Mouse (Mus musculus): ENCODE results near the gene Golga2.

The Golga2 gene

DNA sequence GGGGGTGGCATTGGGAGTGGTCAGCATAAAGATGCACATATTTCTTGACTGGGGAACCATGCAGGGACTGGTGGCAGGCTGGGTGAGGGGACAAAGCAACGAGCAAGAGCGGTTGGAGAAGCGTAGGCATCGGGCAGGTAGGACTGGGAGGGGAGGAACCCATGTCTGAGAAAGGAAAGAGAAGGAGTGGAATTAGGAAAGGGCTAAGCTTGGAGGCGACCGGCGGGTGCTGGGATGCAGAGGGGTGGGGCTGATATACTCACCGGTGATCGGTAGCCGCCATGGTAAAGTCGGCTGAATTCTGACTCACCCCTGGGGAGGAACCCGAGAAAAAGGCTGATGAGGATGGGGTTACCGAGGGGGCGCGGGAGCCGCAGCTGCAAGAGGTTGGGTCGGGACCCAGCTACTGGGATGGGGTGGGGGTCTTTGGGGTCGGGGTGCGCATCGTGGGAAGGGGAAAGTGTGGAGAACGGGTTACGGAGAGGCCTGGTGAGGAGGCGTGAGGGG lies at the start of gene Golga2:
TSS of gene Golga2 (plus strand) at position 51 of the 507 bp plus-strand sequence.
- in situ Hi-C loops (cut with MboI; ENCODE audit: low sequenced_read_pairs): no loop called here

DNA sequence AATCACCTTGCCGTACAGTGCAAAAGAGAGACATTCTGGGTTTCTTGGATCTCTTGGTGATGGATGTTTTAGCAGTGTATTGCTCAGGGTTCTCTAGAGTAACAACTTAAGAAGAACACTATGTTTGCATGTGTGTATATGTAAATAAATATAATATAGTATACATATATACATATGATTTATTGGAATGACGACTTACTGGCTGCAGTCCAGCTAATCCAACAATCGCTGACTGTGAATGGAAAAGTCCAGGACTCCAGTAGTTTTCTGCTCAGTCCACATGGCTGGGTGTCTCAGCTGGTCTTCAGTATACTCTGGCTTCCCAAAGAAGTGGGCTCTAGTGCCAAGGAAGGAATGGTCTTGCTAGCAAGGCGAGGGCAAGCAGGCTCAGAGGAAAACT lies 49.6 kb upstream of the Golga2 start:
- in situ Hi-C loops (cut with MboI; ENCODE audit: low sequenced_read_pairs): no loop called here

DNA sequence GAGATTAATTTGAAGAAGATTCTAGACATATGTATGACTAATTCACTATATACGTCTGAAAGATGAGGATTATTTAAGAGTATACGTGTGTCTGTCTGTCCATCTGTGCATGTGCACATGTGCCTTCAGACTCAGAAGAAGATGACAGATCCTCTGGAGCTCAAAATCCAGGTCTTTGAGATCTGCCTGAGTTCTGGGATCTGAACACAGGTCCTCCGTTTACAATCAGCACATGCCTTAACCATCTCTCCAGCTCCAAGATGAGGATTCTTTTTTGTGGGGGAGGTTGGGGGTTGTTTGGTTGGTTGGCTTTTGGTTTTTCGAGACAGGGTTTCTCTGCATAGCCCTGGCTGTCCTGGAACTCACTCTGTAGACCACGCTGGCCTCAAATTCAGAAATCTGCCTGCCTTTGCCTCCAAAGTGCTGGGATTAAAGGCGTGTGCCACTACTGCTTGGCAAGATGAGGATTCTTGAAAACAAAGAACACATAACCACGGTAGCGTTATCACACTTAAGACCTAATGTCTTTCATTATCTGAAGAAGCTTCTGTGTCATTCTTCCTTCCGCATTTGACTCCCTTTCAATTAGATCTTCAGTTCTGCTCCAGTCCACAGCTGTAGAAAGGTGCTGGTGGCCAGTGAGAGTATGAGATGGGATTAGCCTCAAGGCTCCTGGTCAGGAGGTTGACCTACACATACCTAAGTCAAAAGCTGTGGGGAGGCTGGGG lies 48.3 kb upstream of the Golga2 start:
- in situ Hi-C loops (cut with MboI; ENCODE audit: low sequenced_read_pairs): no loop called here

DNA sequence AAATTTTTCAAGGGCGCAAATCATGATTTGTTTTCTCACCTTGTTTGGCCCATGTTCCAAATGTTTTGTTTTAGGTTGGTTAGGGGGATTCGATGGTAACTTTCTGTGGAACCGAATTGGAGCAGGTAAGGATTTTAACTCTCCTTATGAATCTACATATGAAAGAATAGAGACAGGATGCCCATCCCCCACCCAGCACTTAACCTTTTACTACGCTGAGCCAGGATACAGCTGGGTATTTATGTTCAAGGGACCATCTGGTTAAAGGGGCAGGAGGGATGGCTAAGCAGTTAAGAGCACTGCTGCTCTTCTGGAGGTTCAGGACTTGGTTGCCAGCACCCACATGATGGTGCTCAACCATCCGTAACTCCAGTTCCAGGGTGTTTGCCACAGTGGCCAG lies 46.6 kb upstream of the Golga2 start:
- in situ Hi-C loops (cut with MboI; ENCODE audit: low sequenced_read_pairs): no loop called here

DNA sequence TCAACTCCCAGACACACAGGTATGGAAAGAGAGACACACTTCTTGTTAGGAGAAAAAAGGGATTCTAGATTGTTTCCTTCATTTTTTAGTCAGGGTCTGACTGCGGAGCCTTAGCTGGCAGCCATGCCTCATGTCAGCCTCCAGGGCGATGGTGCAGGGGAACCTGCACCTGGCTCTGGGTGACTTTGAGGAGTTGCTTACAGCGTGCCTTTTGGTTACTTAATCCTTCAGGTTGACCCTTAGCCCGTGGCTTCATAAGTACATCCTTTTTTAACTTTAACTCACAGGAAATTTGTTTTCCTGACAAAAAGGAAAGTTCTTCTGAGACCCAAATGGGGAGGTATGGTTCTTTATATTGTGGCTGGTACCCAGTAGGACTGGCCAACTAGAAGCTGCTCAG lies 44.2 kb upstream of the Golga2 start:
- in situ Hi-C loops (cut with MboI; ENCODE audit: low sequenced_read_pairs): no loop called here

DNA sequence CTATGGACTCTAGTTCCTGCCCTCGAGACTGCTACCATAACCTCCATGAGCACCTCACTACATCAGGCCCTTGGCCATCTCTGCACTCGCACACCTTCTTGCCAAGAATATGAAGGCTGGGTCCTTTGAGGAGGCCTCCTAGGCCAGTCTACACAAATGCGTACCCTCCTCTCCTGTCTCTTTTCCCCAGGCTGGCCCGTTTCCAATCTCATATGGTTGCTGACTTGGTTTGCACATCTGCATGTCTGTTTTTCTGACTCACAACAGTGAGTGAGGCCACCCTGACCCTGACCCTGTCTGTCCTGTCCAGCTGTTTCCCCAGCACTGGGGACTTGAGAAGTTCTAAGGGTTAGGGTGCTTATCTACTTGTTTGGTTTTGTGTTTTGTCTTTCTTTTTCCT lies 40.4 kb upstream of the Golga2 start:
- in situ Hi-C loops (cut with MboI; ENCODE audit: low sequenced_read_pairs): no loop called here

DNA sequence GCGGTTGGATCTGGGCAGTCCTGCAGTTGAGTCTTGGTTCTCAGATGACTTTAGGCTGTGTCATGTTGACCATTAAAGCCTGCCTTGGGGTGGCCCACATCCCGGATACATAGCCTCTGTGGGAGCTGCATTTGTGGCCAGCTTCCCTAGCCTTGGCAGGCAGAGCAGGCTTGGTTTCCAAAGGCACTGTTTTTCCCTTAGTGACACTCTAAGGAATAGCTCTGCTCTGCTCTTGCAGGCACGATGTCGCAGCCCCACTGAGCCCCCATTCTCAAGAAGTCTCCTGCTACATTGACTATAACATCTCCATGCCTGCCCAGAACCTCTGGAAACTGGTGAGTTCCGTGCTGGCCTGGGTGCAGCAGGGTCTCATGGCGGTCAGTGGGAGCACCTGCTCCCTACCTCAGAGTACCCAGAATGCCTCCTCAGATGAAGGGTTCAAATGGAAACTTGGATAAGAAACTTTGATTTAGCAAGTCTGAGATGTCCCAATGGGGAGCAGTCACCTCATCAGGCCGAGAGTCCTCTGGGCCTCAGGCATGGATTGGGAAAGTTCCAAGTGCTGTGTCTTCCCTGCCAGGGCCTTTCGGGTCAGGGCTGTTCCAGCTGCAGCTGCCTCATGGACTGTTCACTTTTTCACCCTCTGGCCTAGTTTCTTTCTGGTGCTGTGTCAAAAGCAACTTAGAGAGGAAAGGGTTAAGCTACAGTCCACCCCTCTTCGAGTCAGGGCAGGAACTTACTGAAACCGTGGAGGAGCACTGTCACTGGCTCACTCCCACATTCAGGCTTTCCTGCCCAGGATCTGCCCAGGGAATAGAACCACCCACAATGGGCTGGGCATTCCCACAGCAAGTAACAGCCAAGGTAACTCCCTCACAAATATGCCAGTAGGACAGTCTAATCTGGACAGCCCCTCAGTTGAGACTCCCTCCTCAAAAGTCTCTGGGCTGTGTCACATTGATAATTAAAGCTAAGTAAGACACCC lies 38.5 kb upstream of the Golga2 start:
- in situ Hi-C loops (cut with MboI; ENCODE audit: low sequenced_read_pairs): no loop called here

DNA sequence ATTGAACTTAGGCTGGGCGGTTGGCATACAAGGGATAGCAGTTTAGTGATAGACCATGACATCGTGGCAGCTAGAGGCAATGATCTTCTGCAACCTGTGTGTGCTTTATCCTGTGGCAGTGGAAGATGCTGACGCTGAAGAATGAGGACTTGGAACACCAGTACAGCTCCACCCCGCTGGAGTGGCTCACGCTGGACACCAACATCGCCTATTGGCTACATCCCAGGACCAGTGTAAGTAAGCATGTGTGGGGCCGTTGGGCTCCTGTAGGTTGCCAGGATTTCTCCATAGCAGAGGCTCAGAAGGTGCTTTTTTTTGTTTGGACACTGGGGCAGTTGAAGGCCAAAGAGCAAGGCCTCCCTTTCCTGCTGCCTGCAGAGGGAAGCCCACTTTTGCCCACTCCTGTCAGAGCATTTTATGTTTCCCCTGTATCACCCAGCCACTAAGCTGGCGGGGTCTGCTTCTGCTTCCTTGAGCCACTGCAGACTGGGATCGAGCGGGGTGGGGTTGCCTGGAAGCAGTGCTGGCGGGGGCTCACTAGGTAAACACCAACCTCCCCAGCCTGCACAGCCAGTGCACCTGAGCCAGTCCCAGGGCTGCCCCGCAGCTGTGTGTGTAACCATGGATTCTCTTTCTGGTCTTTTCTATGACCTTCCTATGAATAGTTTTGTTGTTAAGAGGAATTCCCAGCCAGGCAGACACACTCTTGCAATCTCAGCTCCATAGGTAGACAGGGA lies 35.2 kb upstream of the Golga2 start:
- in situ Hi-C loops (cut with MboI; ENCODE audit: low sequenced_read_pairs): no loop called here

DNA sequence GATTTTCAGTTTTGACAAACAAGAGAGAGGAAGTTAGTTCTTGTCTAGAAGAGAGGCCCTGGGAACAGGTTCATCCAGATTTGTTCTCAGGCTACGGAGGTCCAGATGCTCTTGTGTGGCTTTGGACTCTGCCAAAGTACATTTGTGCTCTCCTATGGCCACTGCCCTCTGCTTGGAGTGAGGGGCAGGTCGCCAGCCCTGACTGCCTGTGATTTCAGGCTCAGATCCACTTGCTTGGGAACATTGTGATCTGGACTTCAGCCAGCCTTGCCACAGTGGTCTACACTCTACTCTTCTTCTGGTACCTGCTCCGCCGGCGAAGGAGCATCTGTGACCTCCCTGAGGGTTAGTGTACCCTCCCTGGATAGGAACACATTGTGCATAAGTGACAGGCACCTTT lies 34.5 kb upstream of the Golga2 start:
- in situ Hi-C loops (cut with MboI; ENCODE audit: low sequenced_read_pairs): no loop called here

DNA sequence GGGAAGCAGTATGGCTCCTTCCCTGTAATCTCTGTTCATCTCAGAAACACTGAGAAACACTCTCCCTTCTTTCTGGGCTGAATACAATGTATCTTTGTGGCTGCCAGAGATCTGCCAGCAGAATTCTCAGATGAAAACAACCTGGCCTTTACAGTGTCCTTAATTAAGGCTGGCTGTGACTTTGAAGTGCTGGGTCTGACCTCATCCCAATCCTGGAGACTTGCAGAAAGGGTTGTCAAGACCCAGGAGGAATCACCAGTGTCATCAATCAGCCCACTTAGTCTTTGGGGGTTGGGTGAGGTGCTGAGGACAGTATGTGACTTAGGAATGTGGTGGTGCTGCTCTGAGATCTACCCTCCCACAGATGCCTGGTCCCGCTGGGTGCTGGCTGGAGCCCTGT lies 33.8 kb upstream of the Golga2 start:
- in situ Hi-C loops (cut with MboI; ENCODE audit: low sequenced_read_pairs): no loop called here

DNA sequence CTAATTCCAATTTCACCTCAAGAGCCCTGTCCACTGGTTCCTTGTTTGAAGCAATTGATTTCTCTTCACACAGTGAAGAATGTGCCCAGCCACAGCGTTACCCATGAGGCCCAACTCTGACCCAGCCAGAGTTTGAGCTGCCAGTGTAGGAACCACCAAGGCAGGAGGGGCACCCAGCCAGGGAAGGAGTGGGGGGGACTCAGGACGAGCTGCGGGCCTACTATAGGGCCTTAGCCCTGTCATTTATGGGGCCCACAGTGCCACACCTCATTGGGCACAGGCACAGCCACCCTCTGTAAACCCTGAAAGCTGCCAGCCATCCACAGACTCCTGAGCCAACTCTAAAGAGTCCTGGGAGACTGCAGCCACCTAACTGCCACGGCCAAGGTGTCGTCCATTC lies 32.6 kb upstream of the Golga2 start:
- in situ Hi-C loops (cut with MboI; ENCODE audit: low sequenced_read_pairs): no loop called here

DNA sequence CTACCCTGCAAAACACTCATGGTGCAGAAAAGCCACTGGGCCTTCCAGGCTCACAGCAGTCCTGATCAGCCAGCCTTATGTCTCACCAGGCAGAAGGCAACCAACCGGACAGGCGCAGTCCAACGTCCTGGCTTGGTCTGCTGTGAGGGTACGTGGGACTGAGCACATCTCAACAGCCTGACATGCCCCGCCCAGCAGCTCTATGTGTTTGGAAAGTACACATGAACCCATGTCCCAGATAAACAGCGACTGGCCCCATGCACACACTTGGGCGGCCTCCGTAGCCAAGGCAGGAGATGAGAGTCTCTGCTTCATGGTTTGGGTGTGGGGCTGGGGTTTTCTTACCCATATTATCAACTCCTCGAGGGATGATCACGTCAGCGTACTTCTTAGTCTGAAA lies 30.9 kb upstream of the Golga2 start:
- in situ Hi-C loops (cut with MboI; ENCODE audit: low sequenced_read_pairs): no loop called here

DNA sequence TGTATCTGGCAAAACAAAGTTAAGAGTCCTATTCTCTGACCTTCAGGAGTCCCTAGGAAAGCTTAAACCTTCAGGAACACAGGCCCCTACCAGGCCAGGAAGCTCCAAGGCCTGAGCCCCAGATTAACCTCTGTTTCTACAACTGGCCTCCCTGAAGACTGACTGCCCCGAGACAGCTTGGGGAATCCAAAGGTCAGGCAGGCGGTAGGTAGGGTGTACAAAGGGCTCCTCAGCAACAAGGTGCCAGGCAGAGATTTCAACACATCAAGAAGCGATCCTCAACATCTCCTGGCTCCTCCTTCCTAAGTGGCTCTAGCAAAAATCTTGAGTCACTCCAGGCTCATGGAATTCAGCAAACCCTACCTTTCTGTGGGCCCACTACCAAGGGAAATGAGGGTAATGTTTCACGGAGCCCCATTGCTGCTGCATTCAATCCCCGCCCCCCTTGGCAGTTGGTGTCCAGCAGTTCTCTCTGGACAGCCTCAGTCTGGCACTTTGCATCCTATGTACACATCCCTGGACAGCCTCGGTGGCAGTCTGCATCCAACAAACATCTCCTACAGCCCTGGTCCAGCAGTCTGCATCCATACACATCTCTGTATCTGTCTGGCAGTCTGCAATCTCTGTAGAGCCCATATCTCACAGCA lies 28.2 kb upstream of the Golga2 start:
- in situ Hi-C loops (cut with MboI; ENCODE audit: low sequenced_read_pairs): no loop called here

DNA sequence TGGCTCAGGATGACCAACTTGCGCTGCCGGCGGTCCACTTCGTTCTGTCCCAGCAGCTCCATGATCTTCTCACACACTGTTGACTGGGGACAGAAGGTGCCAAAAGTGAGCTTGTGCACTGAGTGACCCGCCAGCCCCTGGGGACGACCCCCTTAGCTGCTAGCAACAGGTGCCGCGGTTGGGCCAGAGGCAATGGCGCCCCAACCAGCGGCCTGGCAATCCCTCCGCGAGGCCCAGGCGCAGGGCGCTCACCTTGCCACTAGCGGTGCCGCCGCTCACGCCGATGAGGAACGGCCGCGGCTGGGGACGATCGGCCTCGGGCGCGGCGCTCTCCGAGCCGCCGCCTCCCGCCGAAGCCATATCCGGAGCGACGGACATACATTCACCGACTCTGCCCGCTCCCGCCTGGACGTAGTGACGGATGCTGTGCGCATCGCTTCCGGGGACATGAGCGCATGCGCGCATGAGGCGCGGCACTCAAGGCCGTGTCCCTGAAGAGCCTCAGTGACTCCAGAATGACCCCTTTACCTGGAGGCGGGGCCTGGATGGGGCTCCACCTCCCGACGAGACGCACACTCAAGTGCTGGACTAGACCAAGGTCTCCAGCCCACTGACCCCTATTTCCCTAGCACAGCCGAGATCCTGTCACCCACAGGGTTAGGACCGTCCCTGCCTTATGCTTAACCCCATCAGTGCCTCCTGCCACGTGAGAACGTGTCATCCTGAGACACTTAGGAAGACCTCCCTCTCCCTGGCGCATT lies 27.3 kb upstream of the Golga2 start, which contains the start of gene Uck1:
TSS of gene Uck1 (minus strand) at position 503 of the 761 bp plus-strand sequence.
- in situ Hi-C loops (cut with MboI; ENCODE audit: low sequenced_read_pairs): no loop called here

DNA sequence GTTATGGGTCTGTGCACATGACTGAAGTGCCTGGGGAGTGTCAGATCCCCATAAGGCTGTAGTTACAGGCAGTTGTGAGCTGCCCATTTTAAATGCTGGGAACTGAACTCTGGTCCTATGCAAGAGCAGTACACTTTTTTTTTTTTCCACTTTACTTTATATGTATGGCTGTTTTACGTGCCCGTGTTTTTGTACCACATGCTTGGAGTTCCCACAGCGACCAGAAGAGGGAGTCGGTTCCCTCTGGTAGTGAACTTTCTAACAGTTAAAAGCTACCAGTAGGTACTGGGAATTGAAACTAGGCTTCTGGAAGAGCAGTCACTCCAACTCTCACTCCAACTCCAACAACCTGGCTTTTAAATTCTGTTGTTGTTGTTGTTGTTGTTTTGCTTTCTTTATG lies 26.5 kb upstream of the Golga2 start:
- in situ Hi-C loops (cut with MboI; ENCODE audit: low sequenced_read_pairs): no loop called here

DNA sequence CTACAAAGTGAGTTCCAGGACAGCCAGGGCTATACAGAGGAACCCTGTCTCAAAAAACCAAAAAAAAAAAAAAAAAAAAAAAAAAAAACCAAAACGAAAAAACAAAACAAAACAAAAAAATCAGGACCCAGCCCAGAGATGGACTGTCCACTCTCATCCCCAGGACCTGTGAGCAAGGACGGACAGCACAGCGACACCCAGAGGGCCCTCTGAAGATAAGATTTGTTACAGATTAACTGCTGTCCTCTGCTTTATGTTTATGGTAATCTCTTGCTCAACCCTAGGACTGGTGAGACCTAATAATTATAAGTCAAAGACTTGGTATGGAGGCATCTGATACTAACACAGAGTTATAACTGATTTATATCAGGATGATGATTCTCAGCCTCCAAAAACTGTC lies 11.4 kb upstream of the Golga2 start:
- in situ Hi-C loops (cut with MboI; ENCODE audit: low sequenced_read_pairs): no loop called here

DNA sequence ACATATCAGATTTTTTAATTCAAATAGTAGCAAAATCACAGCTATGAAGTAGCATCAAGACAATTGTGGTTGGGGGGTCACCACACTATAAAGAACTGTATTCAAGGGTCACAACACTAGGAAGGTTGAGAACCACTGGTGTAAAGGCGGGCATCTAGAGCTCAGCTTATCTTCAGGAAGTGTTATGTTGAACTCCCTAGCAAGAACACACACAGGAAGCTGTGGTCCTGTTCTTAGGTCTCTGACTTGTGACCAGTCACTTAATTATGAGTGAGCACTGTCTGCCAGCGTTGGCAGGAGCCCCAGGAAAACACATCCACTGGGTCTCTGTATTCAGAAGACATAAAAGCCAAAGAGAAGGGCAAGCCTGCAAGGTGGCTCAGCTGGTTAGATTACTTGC lies 4.9 kb upstream of the Golga2 start:
- in situ Hi-C loops (cut with MboI; ENCODE audit: low sequenced_read_pairs): no loop called here

DNA sequence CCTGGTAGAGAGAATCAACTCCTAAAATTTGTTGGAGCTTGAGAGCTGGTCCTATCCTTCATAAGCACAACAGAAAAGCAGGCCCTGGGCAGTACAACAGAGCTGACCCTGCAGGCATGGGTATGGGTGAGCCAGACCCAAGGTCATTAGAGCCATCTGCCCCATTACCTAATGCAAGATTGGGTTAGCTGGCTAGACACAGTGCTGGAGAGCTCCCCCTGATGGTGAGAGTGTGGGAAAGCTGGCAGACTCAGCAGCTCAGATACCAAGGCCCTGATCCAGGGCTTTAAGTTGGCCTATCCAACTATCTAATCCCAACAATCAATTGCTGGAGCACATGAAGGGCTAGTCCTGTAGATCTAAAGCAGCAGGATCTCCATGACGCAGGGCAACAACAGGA lies 4.5 kb upstream of the Golga2 start:
- in situ Hi-C loops (cut with MboI; ENCODE audit: low sequenced_read_pairs): no loop called here

DNA sequence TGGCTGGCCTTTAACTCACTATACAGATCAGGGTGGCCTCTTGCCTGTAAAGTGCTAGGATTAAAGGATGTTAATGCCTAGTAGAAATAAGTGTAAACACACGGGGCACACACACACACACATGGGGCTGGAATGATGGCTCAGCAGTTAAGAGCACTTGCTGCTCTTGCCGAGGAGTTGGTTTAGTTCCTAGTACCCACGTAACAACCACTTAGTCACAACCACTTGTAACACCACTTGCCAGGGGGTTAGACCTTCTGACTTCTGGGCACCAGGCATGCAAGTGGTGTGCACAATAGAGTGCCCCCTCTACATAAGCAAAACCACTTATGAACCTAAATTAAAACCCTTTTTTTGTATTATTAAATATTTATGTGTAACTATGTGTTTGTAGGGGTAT lies 3.2 kb upstream of the Golga2 start:
- in situ Hi-C loops (cut with MboI; ENCODE audit: low sequenced_read_pairs): no loop called here

DNA sequence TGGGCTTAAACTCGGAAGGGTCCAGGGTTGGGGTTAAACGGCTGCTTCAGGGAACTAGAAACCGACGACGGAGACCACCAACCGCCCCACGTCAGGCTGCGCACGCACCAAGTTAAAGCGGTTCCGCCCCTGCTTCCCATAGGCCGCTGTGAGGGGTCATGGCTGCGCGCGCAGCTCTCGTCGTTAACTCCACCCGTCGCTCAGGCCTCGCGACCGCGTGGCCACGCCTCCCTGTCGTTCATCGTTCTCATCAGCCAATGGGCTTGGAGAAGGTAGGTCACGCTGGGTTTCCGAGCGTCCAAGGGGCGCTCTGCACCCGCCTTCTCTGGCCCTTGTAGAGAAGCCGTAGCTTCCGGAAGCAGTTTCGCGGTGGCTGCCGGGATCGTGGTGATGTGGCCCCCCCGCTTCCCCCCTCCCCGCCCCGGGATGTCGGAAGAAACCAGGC lies 761 bp downstream of the Golga2 start, which contains the start of gene Swi5:
TSS of gene Swi5 (minus strand) at position 153 of the 445 bp plus-strand sequence.
- in situ Hi-C loops (cut with MboI; ENCODE audit: low sequenced_read_pairs): no loop called here

Data from CH12F3 (cell line).